Comparison of ENCODE assay signal across 23 mouse cellular contexts in genomic region chr7:144669895-144670294, GRCm38 (mm10).
DNase-seq lines count a peak whose midpoint lies in the region; ATAC-seq and TF ChIP-seq lines count a peak whose summit lies in the region.
"Had no signal": no experiment of that assay in that cellular context is flagged by ENCODE, and none has a peak within 500 bp of the region (broad histone marks: within the 10 kb centered on the region; RNA-seq: fewer than 3 reads in every experiment).

No protein-coding gene starts in this region.

- no peak for TF ChIP-seq POLR2A in CH12.LX (IDR thresholded peaks at IDR 0.05; ENCODE audit: low read depth, low read length)
- no peak for TF ChIP-seq POLR2A in brain, embryonic 14.5 days (IDR thresholded peaks at IDR 0.05; ENCODE audit: borderline replicate concordance, extremely low read depth, insufficient read depth, insufficient read length, poor library complexity, severe bottlenecking)

- WGBS in forebrain, embryonic 10.5 days, result 100% methylated on average over 2 of the region's 2 CpGs
- WGBS in forebrain, embryonic 16.5 days, result 100% methylated on average over 2 of the region's 2 CpGs
- WGBS in liver, embryonic 14.5 days (ENCODE audit: insufficient replicate concordance), result 68% methylated on average over 2 of the region's 2 CpGs
- 86% methylated on average over 2 of the region's 2 CpGs for WGBS in liver, embryonic 12.5 days (ENCODE audit: insufficient replicate concordance)

- no peaks in the 10 kb centered on the region for H3K9me3 ChIP-seq in forebrain, embryonic 10.5 days
- no peaks in the 10 kb centered on the region for H3K9me3 ChIP-seq in forebrain, embryonic 16.5 days (ENCODE audit: control insufficient read depth, low read length)
- H3K9me3 ChIP-seq in liver, embryonic 14.5 days (ENCODE audit: control insufficient read depth, low read length), result no peaks in the 10 kb centered on the region
- no peaks in the 10 kb centered on the region for H3K9me3 ChIP-seq in liver, embryonic 12.5 days (replicated peaks)
- peaks cover 5% of the 10 kb centered on the region for H3K9me3 ChIP-seq in CH12.LX (replicated peaks; ENCODE audit: low read length)
- H3K9me3 ChIP-seq: midbrain, embryonic 13.5 days; neural tube, embryonic 13.5 days had no signal

- no peak overlapping the region for H3K4me3 ChIP-seq in forebrain, embryonic 10.5 days
- no peak overlapping the region for H3K4me3 ChIP-seq in forebrain, embryonic 16.5 days (replicated peaks; ENCODE audit: low read length)
- H3K4me3 ChIP-seq in liver, embryonic 14.5 days (ENCODE audit: insufficient read depth in 1 of 2, low read depth in 2 of 2, low read length in 2 of 2), result no peak overlapping the region
- no peak overlapping the region for H3K4me3 ChIP-seq in liver, embryonic 12.5 days
- no peak overlapping the region for H3K4me3 ChIP-seq in CH12.LX (replicated peaks in 1 of 3; ENCODE audit: low read depth in 2 of 3, low read length in 2 of 3, poor library complexity in 1 of 3)
- H3K4me3 ChIP-seq: megakaryocyte, embryonic 14.5 days; midbrain, embryonic 13.5 days; neural tube, embryonic 13.5 days had no signal

- peaks cover 53% of the 10 kb centered on the region for H3K36me3 ChIP-seq in forebrain, embryonic 10.5 days (replicated peaks)
- H3K36me3 ChIP-seq in forebrain, embryonic 16.5 days (ENCODE audit: control insufficient read depth, insufficient read depth), result no peaks in the 10 kb centered on the region
- no peaks in the 10 kb centered on the region for H3K36me3 ChIP-seq in liver, embryonic 14.5 days (replicated peaks; ENCODE audit: control insufficient read depth, insufficient read depth, low read depth)
- H3K36me3 ChIP-seq in liver, embryonic 12.5 days, result peaks cover 5% of the 10 kb centered on the region; the same call in 1 of the 2 replicates
- H3K36me3 ChIP-seq in CH12.LX (replicated peaks in 1 of 2; ENCODE audit: control insufficient read depth in 1 of 2, insufficient read depth in 1 of 2, low read length in 1 of 2), result no peaks in the 10 kb centered on the region
- H3K36me3 ChIP-seq: neural tube, embryonic 13.5 days had no signal

- H3K4me2 ChIP-seq in forebrain, embryonic 16.5 days (ENCODE audit: low read length), result no peak overlapping the region
- H3K4me2 ChIP-seq in liver, embryonic 14.5 days (ENCODE audit: low read depth), result no peak overlapping the region
- H3K4me2 ChIP-seq in liver, embryonic 12.5 days, result no peak overlapping the region
- no peak overlapping the region for H3K4me2 ChIP-seq in CH12.LX (ENCODE audit: insufficient read depth, low read depth, poor library complexity, severe bottlenecking)
- H3K4me2 ChIP-seq: hindbrain, embryonic 14.5 days; midbrain, embryonic 13.5 days; neural tube, embryonic 13.5 days had no signal

- dilution Hi-C loops in CH12.LX (cut with MboI; ENCODE audit: extremely low pct_ligation_motif_present, extremely low pct_unique_long_range_greater_than_20kb, low sequenced_read_pairs), result no loop called here

- peak; percentile 9 for TF ChIP-seq RAD21 in CH12.LX (IDR thresholded peaks at IDR 0.05; ENCODE audit: low read depth, low read length)

- peaks cover 63% of the 10 kb centered on the region for H3K27me3 ChIP-seq in forebrain, embryonic 10.5 days (ENCODE audit: poor library complexity, severe bottlenecking)
- no peaks in the 10 kb centered on the region for H3K27me3 ChIP-seq in forebrain, embryonic 16.5 days (replicated peaks; ENCODE audit: control insufficient read depth, insufficient read depth, low read length)
- no peaks in the 10 kb centered on the region for H3K27me3 ChIP-seq in liver, embryonic 14.5 days (ENCODE audit: control insufficient read depth, insufficient read depth, low read length)
- H3K27me3 ChIP-seq in liver, embryonic 12.5 days (replicated peaks), result peaks cover 20% of the 10 kb centered on the region
- peaks cover 88% of the 10 kb centered on the region for H3K27me3 ChIP-seq in CH12.LX (replicated peaks)
- H3K27me3 ChIP-seq: neural tube, embryonic 13.5 days had no signal

- no peaks in the 10 kb centered on the region for H3K79me2 ChIP-seq in CH12.LX (replicated peaks; ENCODE audit: control insufficient read depth, extremely low read depth, insufficient read depth, poor library complexity, severe bottlenecking)

- DNase-seq in forebrain, embryonic 10.5 days (ENCODE audit: extremely low spot score, low spot score), result no peak
- DNase-seq in liver, embryonic 14.5 days (ENCODE audit: low read depth in 3 of 3, low spot score in 3 of 3), result no peak
- DNase-seq in CH12.LX (ENCODE audit: extremely low read depth), result no peak
- no peak for DNase-seq in brain, embryonic 14.5 days (ENCODE audit: low read depth)
- DNase-seq in adrenal gland, postnatal 14 days, result no peak
- DNase-seq: cerebellum, adult 2 months; cerebellum, postnatal 36 days; embryo, embryonic 11 days; gastrocnemius, postnatal 14 days; heart, postnatal 36 days; kidney, adult 9 months; kidney, postnatal 36 days; layer of hippocampus, adult 9-11 months; retina, postnatal 1 day; thymus, postnatal 14 days had no signal

- peak overlapping the region; percentile 36; the same call in 1 of the 2 replicates for H3K27ac ChIP-seq in forebrain, embryonic 10.5 days
- no peak overlapping the region for H3K27ac ChIP-seq in forebrain, embryonic 16.5 days (ENCODE audit: low read length)
- H3K27ac ChIP-seq in liver, embryonic 14.5 days, result no peak overlapping the region
- no peak overlapping the region for H3K27ac ChIP-seq in liver, embryonic 12.5 days
- no peak overlapping the region for H3K27ac ChIP-seq in CH12.LX (ENCODE audit: insufficient read depth, low read depth)
- H3K27ac ChIP-seq: hindbrain, embryonic 14.5 days; midbrain, embryonic 13.5 days; neural tube, embryonic 13.5 days had no signal

- TF ChIP-seq CTCF in liver, embryonic 14.5 days (IDR thresholded peaks at IDR 0.05; ENCODE audit: low read depth), result peak; percentile 47
- TF ChIP-seq CTCF in CH12.LX (conservative IDR thresholded peaks at IDR 0.05 in 1 of 2, IDR thresholded peaks at IDR 0.05 in 1 of 2; ENCODE audit: low read depth in 2 of 2, low read length in 2 of 2), result peak in 1 of 2 experiments; percentile 34; a peak in 2 of 4 replicates
- TF ChIP-seq CTCF in brain, embryonic 14.5 days (IDR thresholded peaks at IDR 0.05; ENCODE audit: borderline replicate concordance, extremely low read depth, insufficient read depth, insufficient read length), result peak; percentile 13; the same call in 1 of the 2 replicates

- H3K4me1 ChIP-seq in forebrain, embryonic 10.5 days, result peaks cover 39% of the 10 kb centered on the region
- no peaks in the 10 kb centered on the region for H3K4me1 ChIP-seq in forebrain, embryonic 16.5 days (replicated peaks; ENCODE audit: control insufficient read depth, insufficient read depth, low read length)
- no peaks in the 10 kb centered on the region for H3K4me1 ChIP-seq in liver, embryonic 14.5 days (replicated peaks; ENCODE audit: control insufficient read depth in 2 of 2, insufficient read depth in 2 of 2, low read length in 1 of 2)
- no peaks in the 10 kb centered on the region; the same call in 1 of the 2 replicates for H3K4me1 ChIP-seq in liver, embryonic 12.5 days
- H3K4me1 ChIP-seq in CH12.LX (ENCODE audit: control insufficient read depth in 1 of 2, insufficient read depth in 2 of 2), result no peaks in the 10 kb centered on the region
- H3K4me1 ChIP-seq: midbrain, embryonic 13.5 days; neural tube, embryonic 13.5 days had no signal

- no peak for ATAC-seq in forebrain, embryonic 16.5 days
- ATAC-seq in liver, embryonic 14.5 days (ENCODE audit: insufficient read depth), result no peak
- no peak for ATAC-seq in liver, embryonic 12.5 days
- ATAC-seq in granulocyte monocyte progenitor cell, adult 5-6 weeks (replicated peaks; ENCODE audit: poor library complexity, severe bottlenecking), result no peak
- ATAC-seq: forebrain, embryonic 14.5 days; midbrain, embryonic 13.5 days had no signal

- H3K9ac ChIP-seq in forebrain, embryonic 16.5 days (replicated peaks; ENCODE audit: low read depth, low read length), result no peak overlapping the region
- H3K9ac ChIP-seq in liver, embryonic 14.5 days (replicated peaks), result no peak overlapping the region
- no peak overlapping the region for H3K9ac ChIP-seq in liver, embryonic 12.5 days
- H3K9ac ChIP-seq in CH12.LX (ENCODE audit: insufficient read depth, low read depth), result no peak overlapping the region
- H3K9ac ChIP-seq: hindbrain, embryonic 14.5 days; midbrain, embryonic 13.5 days; neural tube, embryonic 13.5 days had no signal

- no peak for TF ChIP-seq EP300 in liver, embryonic 14.5 days (IDR thresholded peaks at IDR 0.05; ENCODE audit: low read depth)
- no peak for TF ChIP-seq EP300 in CH12.LX (IDR thresholded peaks at IDR 0.05; ENCODE audit: low read length)

- in situ Hi-C loops in CH12.LX (cut with MboI; ENCODE audit: low pct_ligation_motif_present, low pct_unique_long_range_greater_than_20kb, low sequenced_read_pairs), result no loop called here

TF ChIP-seq in CH12.LX, 34 proteins besides CTCF, POLR2A, EP300 and RAD21:
- TF ChIP-seq USF2 (conservative IDR thresholded peaks at IDR 0.05; ENCODE audit: low read depth, low read length), result no peak
- no peak for TF ChIP-seq MXI1 (IDR thresholded peaks at IDR 0.05; ENCODE audit: low read depth, low read length)
- no peak for TF ChIP-seq TBP (conservative IDR thresholded peaks at IDR 0.05; ENCODE audit: low read depth, low read length)
- TF ChIP-seq TCF12 (IDR thresholded peaks at IDR 0.05; ENCODE audit: low read depth, low read length), result no peak
- no peak for TF ChIP-seq MEF2A (IDR thresholded peaks at IDR 0.05; ENCODE audit: borderline replicate concordance, low read depth, low read length)
- TF ChIP-seq CHD1 (IDR thresholded peaks at IDR 0.05; ENCODE audit: low read depth, low read length), result no peak
- TF ChIP-seq MAZ (IDR thresholded peaks at IDR 0.05; ENCODE audit: low read depth, low read length), result no peak
- no peak for TF ChIP-seq UBTF (IDR thresholded peaks at IDR 0.05; ENCODE audit: low read depth, low read length)
- TF ChIP-seq GABPA (IDR thresholded peaks at IDR 0.05; ENCODE audit: insufficient replicate concordance, low read depth, low read length), result no peak
- no peak for TF ChIP-seq POLR2AphosphoS2 (IDR thresholded peaks at IDR 0.05; ENCODE audit: low read depth, low read length)
